Mouse (Mus musculus): ENCODE measurements around the gene Serpinh1. TPM values are rescaled to one million over a fixed set of nuclear protein-coding genes. Genes with fewer than 3 reads are reported as not detected.

Serpinh1 gene
- polyA plus RNA-seq, 1 experiment from 2014 or later, result 29.6 TPM

DNA sequence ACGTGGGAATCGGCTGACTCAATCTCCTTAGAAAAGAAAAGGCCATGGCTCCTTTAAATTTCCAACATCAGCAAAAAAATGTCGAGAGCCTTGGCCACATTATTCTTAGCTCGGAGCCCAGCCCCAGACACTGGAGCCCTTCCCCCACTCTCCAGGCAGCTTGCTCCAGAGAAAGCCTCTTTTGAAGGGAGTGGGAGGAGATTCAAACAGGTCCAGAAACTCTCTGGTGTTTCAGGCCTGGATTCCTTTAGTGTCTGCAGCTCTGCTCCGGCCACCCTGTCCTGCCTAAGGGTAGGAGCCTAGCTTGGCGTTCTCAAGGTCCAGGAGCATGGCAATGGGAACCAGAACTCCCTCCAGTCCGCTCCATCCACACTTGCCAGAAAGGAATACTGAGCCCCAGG lies 2.7 kb upstream of the Serpinh1 start:
- Histone ChIP-seq H3K27me3 (ENCODE audit: insufficient read depth, low read length) (peaks cover 10% of the 10 kb centered on the region; the same call in 1 of the 2 replicates), H3K9me3 (ENCODE audit: low read length) (no peaks in the 10 kb centered on the region), H3K4me3 (ENCODE audit: low read depth, low read length) (no peak overlapping the region), H3K4me1 (ENCODE audit: insufficient read depth) (peaks cover 22% of the 10 kb centered on the region), H3K9ac (replicated peaks) (no peak overlapping the region), H3K4me2 (ENCODE audit: low read depth, low read length) (no peak overlapping the region), H3K27ac (ENCODE audit: low read depth) (0 out of 2 replicates have a peak overlapping the region, but pooled peaks have one; percentile 13), H3K36me3 (replicated peaks; ENCODE audit: insufficient read depth, low read length) (no peaks in the 10 kb centered on the region)
- TF ChIP-seq EP300 (IDR thresholded peaks at IDR 0.05; ENCODE audit: low read depth) (no peak), CTCF (IDR thresholded peaks at IDR 0.05; ENCODE audit: low read depth) (no peak)
- 46% methylated on average over 7 of the region's 7 CpGs for WGBS (ENCODE audit: insufficient replicate concordance)
- ATAC-seq (no peak), DNase-seq (no peak)

GRCm38 (mm10) chr7:99351802-99352517 lies 1.1 kb downstream of the Serpinh1 start:
- WGBS (ENCODE audit: insufficient replicate concordance), result 29% methylated on average over 18 of the region's 18 CpGs
- H3K4me1 ChIP-seq (ENCODE audit: insufficient read depth), result peaks cover 10% of the 10 kb centered on the region

DNA sequence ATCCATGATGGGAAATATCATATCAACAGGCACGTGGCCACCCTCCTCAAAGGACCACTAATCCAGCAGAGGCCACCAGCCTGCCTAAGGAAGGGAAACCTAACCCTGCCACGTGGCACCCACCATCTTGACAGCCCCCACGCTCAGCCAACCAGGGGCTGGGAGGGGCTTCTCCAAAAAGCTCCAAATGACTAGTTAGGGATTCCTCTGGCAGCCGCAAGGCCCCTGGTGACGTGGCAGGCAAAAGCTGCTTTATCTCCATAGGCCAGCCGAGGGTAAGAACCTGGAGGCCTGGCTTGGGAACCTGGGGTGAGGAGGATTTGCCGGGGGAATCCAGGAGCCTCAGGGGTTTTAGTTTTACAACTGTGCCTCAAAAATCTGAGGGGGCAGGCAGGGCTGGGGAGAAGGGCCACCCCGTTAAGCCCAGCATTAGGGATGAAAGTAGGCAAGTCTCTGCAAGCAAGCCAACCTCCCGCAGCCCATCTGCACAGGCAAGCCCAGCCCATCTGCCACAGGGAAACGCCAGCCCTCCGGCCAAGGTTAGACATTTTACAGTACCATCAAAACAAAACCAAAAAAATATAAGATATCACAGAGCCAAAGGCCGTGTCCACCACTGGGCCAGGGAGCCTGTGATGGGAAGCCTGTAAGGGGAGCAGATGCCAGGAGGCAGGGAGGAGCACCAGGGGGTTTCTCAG lies 1.8 kb downstream of the Serpinh1 start:
- Histone ChIP-seq H3K27me3 (ENCODE audit: insufficient read depth, low read length) (peaks cover 10% of the 10 kb centered on the region; the same call in 1 of the 2 replicates), H3K4me2 (ENCODE audit: low read depth, low read length) (peak overlapping the region; percentile 72), H3K9ac (replicated peaks) (peak overlapping the region; percentile 59), H3K4me3 (ENCODE audit: low read depth, low read length) (peak overlapping the region; percentile 49), H3K4me1 (ENCODE audit: insufficient read depth) (peaks cover 3% of the 10 kb centered on the region; the same call in 1 of the 2 replicates), H3K36me3 (replicated peaks; ENCODE audit: insufficient read depth, low read length) (no peaks in the 10 kb centered on the region; the same call in 1 of the 2 replicates), H3K9me3 (ENCODE audit: low read length) (no peaks in the 10 kb centered on the region), H3K27ac (ENCODE audit: low read depth) (peak overlapping the region; percentile 39; the same call in 1 of the 2 replicates)
- ATAC-seq (no peak), DNase-seq (no peak)
- 61% methylated on average over 12 of the region's 12 CpGs for WGBS (ENCODE audit: insufficient replicate concordance)
- no peak for TF ChIP-seq EP300 (IDR thresholded peaks at IDR 0.05; ENCODE audit: low read depth)
- TF ChIP-seq CTCF (IDR thresholded peaks at IDR 0.05; ENCODE audit: low read depth), result no peak

More at GRCm38 (mm10) chr7:99351802-99352517, 1.1 kb downstream of the Serpinh1 start:
- no peaks in the 10 kb centered on the region for H3K9me3 ChIP-seq (ENCODE audit: low read length)
- H3K4me3 ChIP-seq (ENCODE audit: low read depth, low read length), result peak overlapping the region; percentile 49
- TF ChIP-seq CTCF (IDR thresholded peaks at IDR 0.05; ENCODE audit: low read depth), result no peak
- ATAC-seq (peak; percentile 33; the same call in 1 of the 2 replicates), DNase-seq (no peak)
- peak overlapping the region; percentile 72 for H3K4me2 ChIP-seq (ENCODE audit: low read depth, low read length)
- peaks cover 10% of the 10 kb centered on the region; the same call in 1 of the 2 replicates for H3K27me3 ChIP-seq (ENCODE audit: insufficient read depth, low read length)
- no peaks in the 10 kb centered on the region; the same call in 1 of the 2 replicates for H3K36me3 ChIP-seq (replicated peaks; ENCODE audit: insufficient read depth, low read length)
- peak overlapping the region; percentile 59 for H3K9ac ChIP-seq (replicated peaks)
- peak overlapping the region; percentile 60; the same call in 1 of the 2 replicates for H3K27ac ChIP-seq (ENCODE audit: low read depth)

- Histone ChIP-seq H3K9ac (replicated peaks) (no peak overlapping the region), H3K36me3 (replicated peaks; ENCODE audit: insufficient read depth, low read length) (no peaks in the 10 kb centered on the region; the same call in 1 of the 2 replicates), H3K4me1 (ENCODE audit: insufficient read depth) (no peaks in the 10 kb centered on the region), H3K4me3 (ENCODE audit: low read depth, low read length) (no peak overlapping the region), H3K27me3 (ENCODE audit: insufficient read depth, low read length) (peaks cover 10% of the 10 kb centered on the region; the same call in 1 of the 2 replicates), H3K27ac (ENCODE audit: low read depth) (no peak overlapping the region), H3K9me3 (ENCODE audit: low read length) (no peaks in the 10 kb centered on the region), H3K4me2 (ENCODE audit: low read depth, low read length) (peak overlapping the region; percentile 72; the same call in 1 of the 2 replicates)
- DNase-seq (no peak), ATAC-seq (no peak)
- no peak for TF ChIP-seq CTCF (IDR thresholded peaks at IDR 0.05; ENCODE audit: low read depth)
- no peak for TF ChIP-seq EP300 (IDR thresholded peaks at IDR 0.05; ENCODE audit: low read depth)
- WGBS (ENCODE audit: insufficient replicate concordance), result 77% methylated on average over 9 of the region's 9 CpGs
Observed at GRCm38 (mm10) chr7:99349782-99350720, 3.0 kb downstream of the Serpinh1 start.

- no peak overlapping the region for H3K27ac ChIP-seq (ENCODE audit: low read depth)
- WGBS (ENCODE audit: insufficient replicate concordance), result 88% methylated on average over 26 of the region's 26 CpGs
- no peaks in the 10 kb centered on the region; the same call in 1 of the 2 replicates for H3K36me3 ChIP-seq (replicated peaks; ENCODE audit: insufficient read depth, low read length)
- no peak overlapping the region for H3K9ac ChIP-seq (replicated peaks)
- H3K4me2 ChIP-seq (ENCODE audit: low read depth, low read length), result no peak overlapping the region
- ATAC-seq, result no peak
- peaks cover 10% of the 10 kb centered on the region; the same call in 1 of the 2 replicates for H3K27me3 ChIP-seq (ENCODE audit: insufficient read depth, low read length)
- no peaks in the 10 kb centered on the region; the same call in 1 of the 2 replicates for H3K4me1 ChIP-seq (ENCODE audit: insufficient read depth)
- TF ChIP-seq CTCF (IDR thresholded peaks at IDR 0.05; ENCODE audit: low read depth), result no peak
- TF ChIP-seq EP300 (IDR thresholded peaks at IDR 0.05; ENCODE audit: low read depth), result no peak
- DNase-seq, result no peak
- H3K9me3 ChIP-seq (ENCODE audit: low read length), result no peaks in the 10 kb centered on the region
- no peak overlapping the region for H3K4me3 ChIP-seq (ENCODE audit: low read depth, low read length)
Observed at GRCm38 (mm10) chr7:99348883-99349282, 4.2 kb downstream of the Serpinh1 start.
